Mouse (Mus musculus) T-cell, adult 2 months (primary cell): ENCODE measurements around the gene Olfr812.
"Not testable (repeated sequence)": the region's sequence is repeated elsewhere in the genome, so short reads cannot be mapped to it uniquely, and the experiment has no call there.

ENCODE experiments used
- DNase-seq: peaks from one replicate; pipeline ENCODE4 v3.0.0; 2022; ENCODE audit warnings: low spot score

Olfr812 gene

GRCm38 (mm10) chr10:129845994-129846393 is at the start of gene Olfr812:
TSS of gene Olfr812 (minus strand) at chr10:129846094.
- no peak for DNase-seq

- no peak for DNase-seq
Measured at GRCm38 (mm10) chr10:129885934-129886333, 40.0 kb upstream of the Olfr812 start.

DNA sequence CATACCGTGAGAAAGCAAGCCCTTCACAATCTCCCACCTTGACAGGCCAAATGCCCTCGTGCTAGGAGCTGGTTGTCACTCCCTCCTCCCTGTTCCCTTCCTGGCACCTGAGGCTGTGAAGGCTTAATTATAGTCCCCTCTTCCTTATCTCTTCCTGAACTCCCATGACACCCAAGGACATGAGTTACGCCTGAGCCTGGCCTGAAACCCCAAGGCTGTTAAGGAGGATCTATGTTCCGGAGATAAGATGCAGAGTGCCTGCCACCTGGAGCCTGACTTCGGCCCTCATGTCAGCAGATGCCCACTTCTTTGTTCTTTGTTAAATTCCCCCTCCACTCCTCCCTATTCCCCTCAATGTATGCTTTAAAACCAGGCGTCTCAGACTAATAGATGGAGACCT is 39.6 kb upstream of the Olfr812 start:
- not testable (repeated sequence) for DNase-seq

GRCm38 (mm10) chr10:129879751-129880150 is 33.9 kb upstream of the Olfr812 start, which contains the start of gene Olfr814:
TSS of gene Olfr814 (minus strand) at chr10:129879851.
- DNase-seq, result not testable (repeated sequence)

GRCm38 (mm10) chr10:129855067-129855466 is 9.2 kb upstream of the Olfr812 start, which contains the start of gene Olfr813:
TSS of gene Olfr813 (plus strand) at chr10:129855367.
- DNase-seq, result no peak

- no peak for DNase-seq
Measured at GRCm38 (mm10) chr10:129847343-129847742, 1.4 kb upstream of the Olfr812 start.

- DNase-seq, result no peak
Measured at GRCm38 (mm10) chr10:129804296-129804695, 41.6 kb downstream of the Olfr812 start, which contains the start of gene Olfr811. TSS of gene Olfr811 (minus strand) at chr10:129804396.

- no peak for DNase-seq
Measured at GRCm38 (mm10) chr10:129794817-129795216, 51.1 kb downstream of the Olfr812 start, which contains the start of gene Olfr810. TSS of gene Olfr810 (minus strand) at chr10:129794917.
